Mouse (Mus musculus) cerebellum, adult 2 months (tissue): ENCODE results near the gene Gtf2ird1. TPM values are rescaled to one million over a fixed set of nuclear protein-coding genes. Genes with fewer than 3 reads are reported as not detected.
A peak's percentile ranks its signal among the peaks of the same experiment; 100 is the strongest.

Source experiments
- DNase-seq, 2 experiments: peaks; one replicate each; pipeline ENCODE4 v3.0.0; 2021
- H3K27ac ChIP-seq: fragments of 200-500 bp; 2 replicates; pipeline ENCODE4 v1.5.1; 2012; ENCODE audit warnings: low read length, control low read depth, inconsistent platforms; ENCODE audit not compliant: insufficient read depth
- H3K27me3 ChIP-seq: fragments of 200-500 bp; 2 replicates; pipeline ENCODE4 v1.6.1; 2012; ENCODE audit warnings: inconsistent platforms, mild to moderate bottlenecking, low read length, moderate library complexity; ENCODE audit not compliant: control insufficient read depth, insufficient read depth
- H3K4me1 ChIP-seq: fragments of 200-500 bp; 2 replicates; pipeline ENCODE4 v1.6.1; 2011; ENCODE audit warnings: low read length; ENCODE audit not compliant: control insufficient read depth, insufficient read depth
- H3K4me3 ChIP-seq: fragments of 200-500 bp; replicated peaks from 2 replicates; pipeline ENCODE3; 2011; ENCODE audit warnings: mild to moderate bottlenecking, low read depth, low read length, control low read depth; ENCODE audit not compliant: insufficient read depth
- CTCF ChIP-seq: fragments of 200-500 bp; IDR thresholded peaks from 2 replicates; pipeline ENCODE4 v1.5.1; 2011; ENCODE audit warnings: low read depth, mild to moderate bottlenecking, control low read depth, low read length, moderate library complexity, borderline replicate concordance; ENCODE audit not compliant: insufficient read depth
- POLR2A ChIP-seq: fragments of 200-500 bp; IDR thresholded peaks from 2 replicates; pipeline ENCODE4 v1.6.1; 2011; ENCODE audit warnings: low read length, control low read depth, borderline replicate concordance; ENCODE audit not compliant: insufficient read depth
- WGBS: fragments of 180-500 bp; shearing (Covaris S2); methylation state at CpG from one replicate; pipeline ENCODE4 v1.1.7; 2018; 5-methylcytosine and 5-hydroxymethylcytosine counted together
- polyA plus RNA-seq: library from polyadenylated mRNA; depleted of rRNA; stranded (reverse); fragments of >200 nt; gene quantifications from 2 replicates; pipeline ENCODE4 v1.2.3, GENCODE M21; 2012

Gtf2ird1 gene
- polyA plus RNA-seq, 1 experiment = 47.0 TPM

- Histone ChIP-seq H3K27me3 (no peaks in the 10 kb centered on the region), H3K4me3 (no peak overlapping the region), H3K4me1 (no peaks in the 10 kb centered on the region; the same call in 1 of the 2 replicates), H3K27ac (no peak overlapping the region)
- 77% methylated on average over 8 of the region's 8 CpGs for WGBS
- no peak for TF ChIP-seq CTCF
- TF ChIP-seq POLR2A = no peak
- no peak for DNase-seq
Measured at GRCm38 (mm10) chr5:134470538-134471169, 14.1 kb upstream of the Gtf2ird1 start.

GRCm38 (mm10) chr5:134469559-134470150, 13.1 kb upstream of the Gtf2ird1 start:
- Histone ChIP-seq H3K27ac (no peak overlapping the region), H3K27me3 (no peaks in the 10 kb centered on the region), H3K4me1 (no peaks in the 10 kb centered on the region; the same call in 1 of the 2 replicates), H3K4me3 (no peak overlapping the region)
- 93% methylated on average over 7 of the region's 7 CpGs for WGBS
- DNase-seq = no peak
- TF ChIP-seq POLR2A (no peak), CTCF (no peak)

DNA sequence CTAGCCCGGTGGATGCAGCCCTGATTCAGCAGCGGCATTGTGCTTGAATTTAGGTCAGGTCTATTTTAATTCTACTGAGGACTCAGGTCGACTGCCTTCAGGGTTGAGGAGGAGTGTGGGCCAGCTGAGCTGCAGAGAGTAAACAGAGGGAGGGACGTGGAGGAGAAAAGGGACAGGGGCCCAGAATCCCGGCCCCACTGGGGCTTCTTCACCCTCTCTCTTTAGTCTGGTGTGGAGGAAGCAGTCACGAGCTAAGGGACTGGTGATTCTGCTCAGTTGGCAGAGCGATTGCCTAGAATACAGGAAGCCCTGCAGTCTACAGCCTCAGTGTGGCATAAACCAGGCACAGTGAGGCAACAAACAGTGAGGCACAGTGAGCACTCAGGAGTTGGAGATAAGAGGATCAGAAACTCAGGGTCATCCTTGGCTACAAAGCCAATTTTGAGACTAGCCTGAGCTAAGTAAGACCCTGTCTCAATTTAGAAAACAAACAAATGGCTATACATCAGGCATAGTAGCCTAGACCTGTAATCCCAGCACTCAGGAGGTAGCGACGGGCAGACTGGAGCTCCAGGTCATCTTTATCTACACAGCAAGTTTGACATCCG, 11.7 kb upstream of the Gtf2ird1 start:
- Histone ChIP-seq H3K4me1 (no peaks in the 10 kb centered on the region; the same call in 1 of the 2 replicates), H3K4me3 (no peak overlapping the region), H3K27ac (0 out of 2 replicates have a peak overlapping the region, but pooled peaks have one; percentile 4), H3K27me3 (no peaks in the 10 kb centered on the region)
- DNase-seq = peak in 1 of 2 experiments; percentile 37
- 49% methylated on average over 10 of the region's 10 CpGs for WGBS
- no peak for TF ChIP-seq CTCF
- TF ChIP-seq POLR2A = no peak

DNA sequence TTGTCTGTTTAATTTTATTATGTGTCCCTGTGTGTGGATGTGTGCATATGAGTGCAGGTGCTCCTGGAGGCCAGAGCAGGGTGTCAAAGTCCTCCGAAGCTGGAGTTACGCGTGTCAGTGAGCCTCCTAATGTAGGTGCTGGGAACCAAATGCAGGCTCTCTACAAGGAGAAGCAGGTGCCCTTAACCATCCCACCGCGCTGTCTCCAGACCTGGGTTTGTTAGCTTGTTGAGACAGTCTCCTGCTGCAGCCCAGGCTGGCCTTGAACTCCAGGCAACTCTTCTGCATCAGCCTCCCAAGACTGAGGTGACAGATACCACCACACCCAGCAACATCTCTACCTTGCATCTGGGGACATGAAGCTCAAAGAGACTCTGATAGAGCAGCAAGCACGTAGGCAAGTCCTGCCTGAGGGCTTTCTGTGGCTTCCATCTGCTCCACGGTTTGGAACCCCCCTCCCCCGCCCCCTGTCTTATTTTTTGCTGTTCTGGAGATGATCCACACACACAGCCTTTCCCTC, 10.6 kb upstream of the Gtf2ird1 start:
- no peaks in the 10 kb centered on the region; the same call in 1 of the 2 replicates for H3K4me1 ChIP-seq
- H3K4me3 ChIP-seq = no peak overlapping the region
- WGBS = 66% methylated on average over 8 of the region's 8 CpGs
- no peak for TF ChIP-seq CTCF
- TF ChIP-seq POLR2A = no peak
- no peak overlapping the region for H3K27ac ChIP-seq
- no peaks in the 10 kb centered on the region for H3K27me3 ChIP-seq
- no peak for DNase-seq

GRCm38 (mm10) chr5:134466296-134467029, 9.9 kb upstream of the Gtf2ird1 start:
- no peak overlapping the region for H3K27ac ChIP-seq
- H3K4me3 ChIP-seq = no peak overlapping the region
- no peaks in the 10 kb centered on the region; the same call in 1 of the 2 replicates for H3K4me1 ChIP-seq
- 54% methylated on average over 21 of the region's 21 CpGs for WGBS
- H3K27me3 ChIP-seq = no peaks in the 10 kb centered on the region
- TF ChIP-seq CTCF = no peak
- no peak for TF ChIP-seq POLR2A
- no peak for DNase-seq

DNA sequence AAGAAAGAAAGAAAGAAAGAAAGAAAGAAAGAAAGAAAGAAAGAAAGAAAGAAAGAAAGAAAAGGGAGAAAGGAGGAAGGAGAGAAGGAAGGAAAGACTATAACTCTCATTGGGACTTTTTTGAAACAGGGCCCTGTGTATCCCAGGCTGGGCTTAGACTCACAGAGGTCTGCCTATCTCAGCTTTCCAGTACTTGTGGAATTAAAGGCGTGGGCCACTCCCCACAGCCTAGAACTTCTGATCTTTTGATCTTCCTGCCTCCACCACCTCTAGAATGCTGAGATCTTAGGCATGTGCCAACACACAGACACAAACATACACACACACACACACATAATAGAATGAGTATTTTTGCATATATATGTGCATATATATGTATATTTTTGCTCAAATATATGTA, 8.7 kb upstream of the Gtf2ird1 start:
- TF ChIP-seq POLR2A = no peak
- TF ChIP-seq CTCF = no peak
- WGBS = 86% methylated on average over 1 of the region's 1 CpGs
- H3K27me3 ChIP-seq = no peaks in the 10 kb centered on the region

DNA sequence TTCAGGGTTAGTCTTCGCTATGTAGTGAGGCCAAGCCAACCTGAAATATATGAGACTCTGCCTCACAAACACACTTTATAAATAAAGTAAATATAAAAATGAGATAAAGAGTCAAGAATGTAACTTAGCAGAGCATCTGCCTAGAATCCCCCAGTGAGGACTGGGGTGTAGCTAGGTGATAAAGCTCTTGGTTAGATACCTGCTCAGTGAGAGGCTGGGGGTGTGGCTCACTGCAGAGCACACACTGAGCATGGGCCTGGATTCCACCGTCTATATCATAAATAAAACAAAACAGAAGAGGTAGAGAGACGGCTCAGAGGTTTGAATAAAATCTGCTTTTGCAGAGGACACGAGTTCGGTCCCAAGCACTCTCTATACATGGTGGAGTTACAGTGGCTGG, 7.7 kb upstream of the Gtf2ird1 start:
- Histone ChIP-seq H3K27ac (no peak overlapping the region), H3K27me3 (no peaks in the 10 kb centered on the region), H3K4me3 (no peak overlapping the region), H3K4me1 (no peaks in the 10 kb centered on the region; the same call in 1 of the 2 replicates)
- DNase-seq = no peak
- 88% methylated on average over 5 of the region's 5 CpGs for WGBS
- no peak for TF ChIP-seq POLR2A
- no peak for TF ChIP-seq CTCF

More for the DNA sequence above, 8.7 kb upstream of the Gtf2ird1 start:
- Histone ChIP-seq H3K27ac (no peak overlapping the region), H3K4me3 (no peak overlapping the region), H3K4me1 (no peaks in the 10 kb centered on the region; the same call in 1 of the 2 replicates)
- DNase-seq = no peak
